Mouse (Mus musculus): ENCODE measurements around the gene G0s2.

DNA sequence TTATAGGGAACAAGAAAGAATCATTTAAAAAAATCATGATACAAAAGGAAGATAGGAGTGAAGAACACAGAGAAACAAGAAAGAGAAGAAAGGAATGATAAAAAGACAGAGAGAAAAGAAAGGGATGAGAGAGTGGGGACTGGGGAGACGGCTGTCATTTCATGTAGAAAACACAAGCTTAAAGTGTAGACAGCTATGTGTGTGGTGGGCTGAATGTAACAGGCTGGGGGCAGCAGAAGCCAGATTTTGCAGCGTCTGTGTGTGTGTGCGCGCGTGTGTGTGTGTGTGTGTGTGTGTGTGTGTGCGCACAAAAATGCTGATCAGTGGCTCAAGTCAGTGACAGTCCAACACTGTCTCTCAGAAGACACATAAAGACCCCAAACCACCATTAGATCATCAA, 28.8 kb downstream of the G0s2 start:
- TF ChIP-seq CTCF (IDR thresholded peaks at IDR 0.05), result no peak
- TF ChIP-seq POLR2A (IDR thresholded peaks at IDR 0.05; ENCODE audit: insufficient read depth, low read depth, low read length), result no peak
- TF ChIP-seq EP300 (IDR thresholded peaks at IDR 0.05; ENCODE audit: insufficient read depth, low read depth, low read length), result no peak
